ENCODE assay signal across 8 mouse cellular contexts in the genomic region with DNA sequence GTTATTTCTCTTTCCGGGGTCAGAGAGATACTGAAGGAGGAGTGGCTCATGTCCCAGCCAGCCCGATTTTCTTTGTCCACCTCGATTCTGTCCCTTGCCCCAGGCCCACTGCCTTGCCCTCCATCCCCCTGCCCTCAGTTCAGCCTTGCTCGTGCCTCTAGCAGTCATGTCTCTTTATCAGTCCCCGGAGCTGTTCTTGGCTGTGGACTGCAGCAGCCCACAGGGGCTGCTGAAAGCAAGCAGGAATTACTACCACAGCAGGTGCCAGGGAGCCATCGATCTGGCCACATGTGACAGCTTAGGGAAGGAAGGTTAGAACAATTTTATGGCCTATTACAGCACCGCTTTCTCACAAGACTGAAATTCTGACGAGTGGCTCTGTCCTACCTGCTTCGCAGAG.
DNase-seq lines count a peak whose midpoint lies in the region; ATAC-seq and TF ChIP-seq lines count a peak whose summit lies in the region.

No protein-coding gene starts in this region.

- H3K79me2 ChIP-seq in C2C12 (ENCODE audit: control insufficient read depth, insufficient read depth) = no peaks in the 10 kb centered on the region

- H3K4me1 ChIP-seq in heart, postnatal 0 days (ENCODE audit: control insufficient read depth, insufficient read depth) = no peaks in the 10 kb centered on the region
- H3K4me1 ChIP-seq in heart, embryonic 11.5 days (ENCODE audit: control insufficient read depth, insufficient read depth, low read length) = no peaks in the 10 kb centered on the region
- peaks cover 14% of the 10 kb centered on the region; the same call in 1 of the 2 replicates for H3K4me1 ChIP-seq in midbrain, embryonic 12.5 days

- H3K9ac ChIP-seq in heart, postnatal 0 days (replicated peaks; ENCODE audit: low read depth, low read length) = no peak overlapping the region
- H3K9ac ChIP-seq in heart, embryonic 11.5 days (ENCODE audit: low read depth, low read length) = no peak overlapping the region
- H3K9ac ChIP-seq in midbrain, embryonic 12.5 days (replicated peaks) = no peak overlapping the region

- H3K27ac ChIP-seq in heart, postnatal 0 days (ENCODE audit: low read depth) = no peak overlapping the region
- H3K27ac ChIP-seq in heart, embryonic 11.5 days (ENCODE audit: low read depth, low read length) = no peak overlapping the region
- no peak overlapping the region; the same call in 1 of the 2 replicates for H3K27ac ChIP-seq in midbrain, embryonic 12.5 days (replicated peaks)

- DNase-seq in heart, postnatal 0 days (ENCODE audit: low spot score) = no peak
- DNase-seq in embryo, embryonic 10.5 days (ENCODE audit: low spot score) = peak; percentile 8
- DNase-seq in frontal cortex, postnatal 36 days (ENCODE audit: low spot score in 2 of 2) = no peak
- DNase-seq in thymus, postnatal 0 days (ENCODE audit: low spot score) = no peak
- DNase-seq in urinary bladder, postnatal 25 days (ENCODE audit: low spot score) = no peak

- H3K4me3 ChIP-seq in heart, postnatal 0 days (ENCODE audit: low read depth, low read length) = peak overlapping the region; percentile 27
- H3K4me3 ChIP-seq in heart, embryonic 11.5 days (ENCODE audit: low read depth, low read length) = no peak overlapping the region
- no peak overlapping the region for H3K4me3 ChIP-seq in C2C12 (ENCODE audit: insufficient read depth, poor library complexity, severe bottlenecking)
- H3K4me3 ChIP-seq in midbrain, embryonic 12.5 days = no peak overlapping the region

- no peaks in the 10 kb centered on the region for H3K9me3 ChIP-seq in heart, postnatal 0 days (replicated peaks; ENCODE audit: control insufficient read depth, low read length)
- no peaks in the 10 kb centered on the region for H3K9me3 ChIP-seq in heart, embryonic 11.5 days (replicated peaks; ENCODE audit: control insufficient read depth, low read length)
- no peaks in the 10 kb centered on the region for H3K9me3 ChIP-seq in midbrain, embryonic 12.5 days

- WGBS in heart, postnatal 0 days = 35% methylated on average over 9 of the region's 9 CpGs
- 62% methylated on average over 9 of the region's 9 CpGs for WGBS in heart, embryonic 11.5 days (ENCODE audit: insufficient replicate concordance)
- WGBS in midbrain, embryonic 12.5 days = 68% methylated on average over 9 of the region's 9 CpGs

- no peak for ATAC-seq in heart, postnatal 0 days (ENCODE audit: insufficient read depth, low read depth)
- no peak; the same call in 1 of the 2 replicates for ATAC-seq in heart, embryonic 11.5 days (replicated peaks; ENCODE audit: insufficient number of reproducible peaks, low FRiP score, low TSS enrichment)
- ATAC-seq in midbrain, embryonic 12.5 days (ENCODE audit: low FRiP score, low read depth) = peak; percentile 25; the same call in 1 of the 2 replicates

- H3K27me3 ChIP-seq in heart, postnatal 0 days (ENCODE audit: control insufficient read depth, insufficient read depth, low read length) = no peaks in the 10 kb centered on the region
- no peaks in the 10 kb centered on the region for H3K27me3 ChIP-seq in heart, embryonic 11.5 days (ENCODE audit: control insufficient read depth, insufficient read depth, low read length)
- H3K27me3 ChIP-seq in C2C12 (ENCODE audit: control insufficient read depth, insufficient read depth, insufficient read length) = no peaks in the 10 kb centered on the region
- H3K27me3 ChIP-seq in midbrain, embryonic 12.5 days = no peaks in the 10 kb centered on the region

- TF ChIP-seq CTCF in heart, postnatal 0 days (IDR thresholded peaks at IDR 0.05; ENCODE audit: low read depth) = no peak
- no peak for TF ChIP-seq CTCF in C2C12 (IDR thresholded peaks at IDR 0.05; ENCODE audit: control insufficient read depth, insufficient read depth, insufficient read length)

- no peak for TF ChIP-seq EP300 in heart, postnatal 0 days (IDR thresholded peaks at IDR 0.05; ENCODE audit: low read depth)

- H3K4me2 ChIP-seq in heart, postnatal 0 days (ENCODE audit: low read depth, low read length) = peak overlapping the region; percentile 52
- no peak overlapping the region for H3K4me2 ChIP-seq in heart, embryonic 11.5 days
- no peak overlapping the region for H3K4me2 ChIP-seq in midbrain, embryonic 12.5 days (replicated peaks)

- H3ac ChIP-seq in C2C12 (ENCODE audit: control insufficient read depth, insufficient read length, low read depth) = peak overlapping the region; percentile 3

- H3K79me3 ChIP-seq in C2C12 (ENCODE audit: low read depth) = no peaks in the 10 kb centered on the region

- no peaks in the 10 kb centered on the region for H3K36me3 ChIP-seq in heart, postnatal 0 days (replicated peaks; ENCODE audit: control insufficient read depth, insufficient read depth, low read length)
- H3K36me3 ChIP-seq in heart, embryonic 11.5 days (ENCODE audit: control insufficient read depth, insufficient read depth, low read length) = no peaks in the 10 kb centered on the region
- H3K36me3 ChIP-seq in C2C12 (ENCODE audit: control insufficient read depth, insufficient read depth) = no peaks in the 10 kb centered on the region
- no peaks in the 10 kb centered on the region for H3K36me3 ChIP-seq in midbrain, embryonic 12.5 days

TF ChIP-seq in C2C12, 6 proteins besides CTCF, POLR2A, EP300 and RAD21:
- TF ChIP-seq MYOD1 (IDR thresholded peaks at IDR 0.05; ENCODE audit: control insufficient read depth, insufficient read length, low read depth) (no peak), MYOG (IDR thresholded peaks at IDR 0.05; ENCODE audit: control insufficient read depth, extremely low read depth, insufficient read length) (no peak), USF1 (IDR thresholded peaks at IDR 0.05; ENCODE audit: low read depth) (no peak), FOSL1 (IDR thresholded peaks at IDR 0.05; ENCODE audit: insufficient read depth, low read length, poor library complexity, severe bottlenecking) (no peak), CEBPB (IDR thresholded peaks at IDR 0.05; ENCODE audit: low read depth) (no peak)
